Mouse (Mus musculus): ENCODE data around the gene Gjb1.

DNA sequence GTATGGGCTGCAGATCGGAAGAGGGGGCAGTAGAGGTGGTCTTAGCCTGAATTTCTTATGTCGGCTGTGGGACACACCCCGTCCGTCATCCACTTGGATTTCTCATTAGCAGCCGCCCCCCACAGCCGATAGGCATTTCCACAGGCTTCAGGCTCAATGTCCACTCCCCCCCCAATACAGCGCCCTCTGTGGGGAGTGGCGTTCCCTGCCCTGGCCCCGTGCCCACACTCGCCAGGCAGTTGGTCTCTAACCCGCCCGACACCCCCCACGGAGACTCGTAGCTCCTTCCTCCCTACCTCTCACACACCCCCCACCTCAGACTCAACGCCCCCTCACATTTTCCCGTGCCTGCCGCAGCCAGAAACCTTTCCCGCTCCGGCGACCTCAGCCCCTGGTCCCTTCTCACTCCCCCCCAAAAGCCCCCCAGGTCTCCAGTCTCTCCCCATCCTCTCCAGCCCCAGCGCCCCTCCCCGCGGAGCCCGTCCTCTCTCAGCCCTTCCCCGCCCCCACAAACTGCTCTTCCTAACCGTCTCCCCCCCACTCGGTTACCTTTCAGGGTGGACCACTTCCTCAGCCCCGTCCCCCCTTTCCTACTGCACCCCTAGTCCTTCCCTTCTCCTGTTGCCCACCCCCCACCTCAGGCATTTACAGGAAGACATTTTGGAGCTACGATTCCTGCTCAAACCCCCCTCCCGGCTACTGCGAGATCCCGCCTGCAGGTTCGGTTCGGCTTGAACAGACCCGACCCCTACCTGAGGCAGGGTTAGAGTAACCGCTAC lies 43.0 kb downstream of the Gjb1 start:
- TF ChIP-seq CTCF (IDR thresholded peaks at IDR 0.05; ENCODE audit: control insufficient read depth, insufficient read depth, insufficient read length) (peak; percentile 29), USF1 (IDR thresholded peaks at IDR 0.05; ENCODE audit: low read depth) (no peak), MAX (IDR thresholded peaks at IDR 0.05) (no peak), MYOG (IDR thresholded peaks at IDR 0.05; ENCODE audit: control insufficient read depth, extremely low read depth, insufficient read length) (no peak)

All from C2C12 (cell line).